Mouse (Mus musculus) Patski (cell line): ENCODE measurements around the gene Lmntd2. TPM values are rescaled to one million over a fixed set of nuclear protein-coding genes. Genes with fewer than 3 reads are reported as not detected.
A peak's percentile ranks its signal among the peaks of the same experiment; 100 is the strongest.
"Not testable (repeated sequence)": the region's sequence is repeated elsewhere in the genome, so short reads cannot be mapped to it uniquely, and the experiment has no call there.

Experiments used
- ATAC-seq: fragments of 100-300 bp; one replicate; pipeline ENCODE4 v1.8.0; 2021
- CTCF ChIA-PET: fragments of 350-600 bp; sonication (Branson Sonifier 250); formaldehyde crosslinking; loops from one replicate; lab custom pipeline; 2022; ENCODE audit warnings: inconsistent platforms; lab: Charles Lee
- POLR2A ChIA-PET: fragments of 350-600 bp; sonication (Branson Sonifier 250); formaldehyde crosslinking; loops from one replicate; lab custom pipeline; 2022; ENCODE audit warnings: antibody characterized with exemption, inconsistent platforms; lab: Charles Lee
- DNase-seq: peaks from one replicate; pipeline ENCODE4 v3.0.0-alpha.2; 2011; ENCODE audit warnings: low read depth, low spot score
- H3K27me3 ChIP-seq: fragments of 371-371 bp; one replicate; pipeline ENCODE4 v1.5.1; 2021
- CTCF ChIP-seq: fragments of 100-300 bp; IDR thresholded peaks from one replicate; pipeline ENCODE4 v1.5.1; 2021
- in situ Hi-C: fragments of 300-500 bp; cut with MboI; formaldehyde crosslinking; loops from 3 replicates; pipeline ENCODE4 v1.11.1; 2018; ENCODE audit warnings: low pct_unique_long_range_greater_than_20kb, mixed read lengths
- polyA plus RNA-seq: library from polyadenylated mRNA; unstranded; gene quantifications from one replicate; pipeline ENCODE4 v1.2.3, GENCODE M21; 2021

Gene Lmntd2
- 4.5 TPM for polyA plus RNA-seq

GRCm38 (mm10) chr7:141213605-141214235 is at the start of gene Lmntd2:
TSS of gene Lmntd2 (minus strand) at chr7:141214080.
- TF ChIP-seq CTCF, result no peak
- ATAC-seq, result no peak

GRCm38 (mm10) chr7:141263640-141264039 is 49.8 kb upstream of the Lmntd2 start:
- DNase-seq, result no peak
- no peak for TF ChIP-seq CTCF
- POLR2A ChIA-PET, result no interaction called here

More at GRCm38 (mm10) chr7:141213605-141214235, at the start of gene Lmntd2:
- ChIA-PET CTCF (no interaction called here), POLR2A (no interaction called here)
- DNase-seq, result no peak
- no peaks in the 10 kb centered on the region for H3K27me3 ChIP-seq
- in situ Hi-C loops, result no loop called here

DNA sequence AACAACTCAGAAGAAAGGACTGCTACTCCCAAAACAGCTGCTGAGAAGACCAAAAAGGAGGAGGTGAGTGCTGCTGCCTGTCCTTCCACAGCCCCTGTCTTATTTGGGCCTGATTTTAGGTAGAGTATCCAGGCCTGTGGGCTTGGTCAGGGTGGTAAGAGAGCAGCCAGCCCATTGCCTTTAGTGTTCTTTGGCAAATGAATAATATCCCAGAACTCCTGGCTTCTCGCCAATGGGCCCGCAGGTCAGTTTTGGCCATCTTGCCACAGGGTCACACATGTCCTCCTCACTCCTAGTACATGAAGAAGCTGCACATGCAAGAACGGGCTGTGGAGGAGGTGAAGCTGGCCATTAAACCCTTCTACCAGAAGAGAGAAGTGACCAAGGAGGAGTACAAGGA is 47.6 kb upstream of the Lmntd2 start:
- DNase-seq, result no peak
- ATAC-seq, result no peak
- H3K27me3 ChIP-seq, result no peaks in the 10 kb centered on the region
- POLR2A ChIA-PET, result no interaction called here
- no peak for TF ChIP-seq CTCF
- CTCF ChIA-PET, result interaction anchor here (1.0 to 1.9 kb wide), 4 partner anchors 9 to 102 kb away, joined by 3 to 6 read pairs (median 4); no protein-coding TSS in a partner anchor
- in situ Hi-C loops, result no loop called here

More at GRCm38 (mm10) chr7:141263640-141264039, 49.8 kb upstream of the Lmntd2 start:
- CTCF ChIA-PET, result interaction anchor here (0.8 to 1.8 kb wide), 3 partner anchors 9 to 52 kb away, joined by 3 to 6 read pairs (median 3); no protein-coding TSS in a partner anchor
- in situ Hi-C loops, result no loop called here
- no peaks in the 10 kb centered on the region for H3K27me3 ChIP-seq
- no peak for ATAC-seq

DNA sequence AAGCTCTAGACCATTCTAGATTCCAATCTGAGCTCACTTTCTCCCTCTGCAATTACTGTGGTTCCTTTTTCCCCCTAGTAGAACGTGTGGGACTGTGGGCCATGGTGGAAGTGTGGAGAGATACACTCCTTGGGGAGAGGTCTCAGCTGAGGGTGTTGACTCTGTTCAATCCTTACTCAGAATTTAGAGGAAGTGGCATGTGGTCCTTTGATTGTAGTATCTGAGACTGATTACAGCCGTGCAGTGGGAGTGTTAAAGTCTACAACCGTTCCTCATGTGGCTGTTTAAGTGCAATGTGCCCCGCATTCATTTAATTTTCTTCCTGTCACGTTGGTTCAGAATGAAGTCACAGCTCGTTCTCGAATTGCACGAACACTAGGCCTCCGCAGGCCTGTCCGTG is 42.3 kb upstream of the Lmntd2 start:
- in situ Hi-C loops, result no loop called here
- POLR2A ChIA-PET, result no interaction called here
- no peak for DNase-seq
- ATAC-seq, result no peak
- no peaks in the 10 kb centered on the region for H3K27me3 ChIP-seq
- no peak for TF ChIP-seq CTCF
- CTCF ChIA-PET, result no interaction called here

GRCm38 (mm10) chr7:141250486-141250885 is 36.6 kb upstream of the Lmntd2 start:
- H3K27me3 ChIP-seq, DNase-seq, ATAC-seq, POLR2A ChIA-PET, in situ Hi-C loops: not testable (repeated sequence)
- CTCF ChIA-PET, result interaction anchor here (1.2 kb wide), 1 partner anchor 17 kb away, joined by 3 read pairs; no protein-coding TSS in a partner anchor

DNA sequence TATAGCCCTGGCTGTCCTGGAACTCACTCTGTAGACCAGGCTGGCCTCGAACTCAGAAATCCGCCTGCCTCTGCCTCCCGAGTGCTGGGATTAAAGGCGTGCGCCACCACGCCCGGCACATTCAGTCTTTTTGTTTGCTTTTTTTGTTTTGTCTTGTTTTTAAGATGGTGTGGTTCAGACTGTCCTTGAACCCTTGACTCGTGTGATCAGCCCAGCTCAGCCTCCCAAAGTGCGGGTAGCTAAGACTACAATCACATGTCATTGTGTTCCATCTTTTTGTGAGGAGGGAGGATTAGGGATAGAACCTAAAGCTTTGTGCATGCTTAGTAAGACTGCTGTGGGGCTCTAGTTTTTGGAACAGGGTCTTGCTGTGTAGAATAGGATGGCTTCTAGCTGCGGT is 17.7 kb upstream of the Lmntd2 start:
- in situ Hi-C loops, result no loop called here

GRCm38 (mm10) chr7:141231111-141231510 is 17.2 kb upstream of the Lmntd2 start:
- in situ Hi-C loops, result no loop called here
- DNase-seq, result no peak
- no peak for TF ChIP-seq CTCF
- CTCF ChIA-PET, result no interaction called here
- no peak for ATAC-seq
- no peaks in the 10 kb centered on the region for H3K27me3 ChIP-seq
- POLR2A ChIA-PET, result interaction anchor here (1.3 kb wide), 1 partner anchor 10 kb away, joined by 3 read pairs; no protein-coding TSS in a partner anchor

More for the DNA sequence above, 17.7 kb upstream of the Lmntd2 start:
- H3K27me3 ChIP-seq, result no peaks in the 10 kb centered on the region
- DNase-seq (no peak), ATAC-seq (no peak)
- POLR2A ChIA-PET, result interaction anchor here (1.3 kb wide), 1 partner anchor 11 kb away, joined by 3 read pairs; no protein-coding TSS in a partner anchor
- CTCF ChIA-PET, result no interaction called here
- TF ChIP-seq CTCF, result no peak

DNA sequence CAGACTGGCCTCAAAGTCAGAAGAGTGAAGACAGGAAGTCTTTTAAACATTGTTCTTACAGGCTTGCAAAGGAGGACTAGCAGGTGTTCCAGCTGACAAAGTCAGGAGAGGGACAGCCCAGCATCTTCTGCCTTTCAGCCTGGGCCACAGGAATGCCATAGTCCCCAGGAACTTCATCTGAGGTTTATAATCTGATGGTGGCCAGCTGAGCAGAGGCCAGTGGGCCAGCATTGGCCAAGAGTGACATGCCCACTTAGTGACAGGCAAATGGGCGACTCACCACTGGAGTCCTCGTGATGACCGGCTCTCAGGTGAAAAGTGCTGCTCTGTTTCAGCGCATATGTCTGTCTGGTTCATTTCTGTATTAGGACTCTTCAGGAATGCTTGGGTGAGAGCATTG is 16.7 kb upstream of the Lmntd2 start:
- H3K27me3 ChIP-seq, result no peaks in the 10 kb centered on the region
- no peak for ATAC-seq
- in situ Hi-C loops, result no loop called here
- DNase-seq, result no peak
- TF ChIP-seq CTCF, result no peak
- POLR2A ChIA-PET, result no interaction called here
- CTCF ChIA-PET, result no interaction called here

DNA sequence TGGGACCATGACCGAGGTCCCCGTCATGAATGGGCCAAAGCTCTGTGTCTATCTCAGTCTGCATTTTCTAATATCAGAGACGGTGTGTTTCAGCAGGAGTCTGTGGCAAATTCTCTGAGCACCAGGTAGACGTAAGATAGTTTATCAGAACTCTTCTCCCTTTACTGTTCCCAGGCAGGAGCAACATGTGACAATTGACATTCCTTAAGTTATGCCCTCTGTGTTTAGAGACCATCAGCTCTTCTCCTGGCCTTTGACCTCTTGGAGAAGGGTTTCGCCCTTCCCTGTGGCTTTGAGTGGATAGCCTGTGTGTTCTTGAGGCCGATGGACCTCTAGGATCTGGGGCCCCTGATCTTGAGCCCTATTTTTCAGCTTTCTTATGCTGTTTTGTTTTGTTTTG is 15.8 kb upstream of the Lmntd2 start:
- ChIA-PET POLR2A (interaction anchor here (0.8 kb wide), 1 partner anchor 9 kb away, joined by 3 read pairs; no protein-coding TSS in a partner anchor), CTCF (interaction anchor here (1.3 to 2.1 kb wide), 2 partner anchors 10 to 11 kb away, joined by 4 to 9 read pairs; no protein-coding TSS in a partner anchor)
- ATAC-seq, result no peak
- no peak for TF ChIP-seq CTCF
- H3K27me3 ChIP-seq, result no peaks in the 10 kb centered on the region
- in situ Hi-C loops, result no loop called here
- no peak for DNase-seq

- ChIA-PET CTCF (interaction anchor here (1.3 to 2.1 kb wide), 4 partner anchors 9 to 13 kb away, joined by 4 to 9 read pairs (median 5); no protein-coding TSS in a partner anchor), POLR2A (interaction anchor here (1.1 to 1.5 kb wide), 2 partner anchors 18 to 36 kb away, joined by 4 to 5 read pairs; no protein-coding TSS in a partner anchor)
- peak; percentile 83 for ATAC-seq
- peak; percentile 84 for DNase-seq
- TF ChIP-seq CTCF, result no peak
- in situ Hi-C loops, result no loop called here
- H3K27me3 ChIP-seq, result no peaks in the 10 kb centered on the region
Measured at GRCm38 (mm10) chr7:141228279-141229067, 14.6 kb upstream of the Lmntd2 start, which contains the start of gene Phrf1. TSS of gene Phrf1 (plus strand) at chr7:141228784.
